Mouse (Mus musculus) spleen, adult 2 months (tissue): ENCODE measurements around the gene Aarsd1. TPM values are rescaled to one million over a fixed set of nuclear protein-coding genes. Genes with fewer than 3 reads are reported as not detected.
"Not testable (repeated sequence)": the region's sequence is repeated elsewhere in the genome, so short reads cannot be mapped to it uniquely, and the experiment has no call there.

Experiments used
- DNase-seq, 2 experiments: peaks; one replicate each; pipeline versions ENCODE4 v3.0.0 to v3.0.0-alpha.2; 2012 to 2021; ENCODE audit warnings: low spot score in 2 of 2, low read depth in 1 of 2
- H3K27ac ChIP-seq: fragments of 200-500 bp; 2 replicates; pipeline ENCODE4 v1.5.1; 2012; ENCODE audit warnings: low read length, inconsistent platforms; ENCODE audit not compliant: insufficient read depth
- H3K27me3 ChIP-seq: fragments of 200-500 bp; 2 replicates; pipeline ENCODE4 v1.6.1; 2012; ENCODE audit warnings: mild to moderate bottlenecking, moderate library complexity, low read length, inconsistent platforms; ENCODE audit not compliant: control insufficient read depth, insufficient read depth
- H3K36me3 ChIP-seq: fragments of 200-500 bp; 2 replicates; pipeline ENCODE4 v1.6.1; 2012; ENCODE audit warnings: mild to moderate bottlenecking, low read length, inconsistent platforms; ENCODE audit not compliant: control insufficient read depth, insufficient read depth
- H3K4me1 ChIP-seq: fragments of 200-500 bp; 2 replicates; pipeline ENCODE4 v1.6.1; 2011; ENCODE audit warnings: inconsistent platforms; ENCODE audit not compliant: control insufficient read depth, insufficient read depth, insufficient read length
- H3K4me3 ChIP-seq: fragments of 200-500 bp; 2 replicates; pipeline ENCODE4 v1.5.1; 2011; ENCODE audit warnings: mild to moderate bottlenecking, inconsistent platforms; ENCODE audit not compliant: insufficient read depth, insufficient read length; ENCODE audit errors: extremely low read depth
- CTCF ChIP-seq: fragments of 200-500 bp; IDR thresholded peaks from 2 replicates; pipeline ENCODE4 v1.5.1; 2011; ENCODE audit warnings: mild to moderate bottlenecking, inconsistent platforms; ENCODE audit not compliant: insufficient read depth, insufficient read length, insufficient replicate concordance; ENCODE audit errors: extremely low read depth
- POLR2A ChIP-seq: fragments of 200-500 bp; IDR thresholded peaks from 2 replicates; pipeline ENCODE4 v1.6.1; 2011; ENCODE audit warnings: low read depth, low read length, inconsistent platforms
- WGBS: fragments of 180-500 bp; shearing (Covaris S2); methylation state at CpG from one replicate; pipeline ENCODE4 v1.1.7; 2018; 5-methylcytosine and 5-hydroxymethylcytosine counted together
- polyA plus RNA-seq: library from polyadenylated mRNA; depleted of rRNA; stranded (reverse); fragments of >200 nt; gene quantifications from 2 replicates; pipeline ENCODE4 v1.2.3, GENCODE M21; 2012

Aarsd1 gene
- polyA plus RNA-seq, 1 experiment, result 17.3 TPM

DNA sequence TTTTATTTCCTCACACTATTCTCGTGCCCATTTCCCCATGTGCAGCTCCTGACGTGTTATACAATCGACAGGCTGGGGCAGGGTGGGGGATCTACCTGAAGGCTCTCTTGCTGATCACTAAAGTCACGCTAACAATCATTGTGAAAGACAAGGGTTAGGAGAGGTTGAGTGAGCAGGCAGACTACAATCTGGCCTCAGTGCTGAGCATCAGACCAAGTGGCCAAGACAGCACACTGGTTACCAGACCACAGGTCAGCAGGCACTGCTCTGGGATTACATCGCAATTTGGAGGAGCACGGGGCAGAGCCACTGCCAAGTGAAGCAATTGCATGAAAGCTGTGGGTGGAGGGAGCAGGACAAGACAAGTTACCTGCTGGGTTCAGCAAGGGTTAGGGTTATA lies 38.5 kb downstream of the Aarsd1 start:
- H3K27ac ChIP-seq, result no peak overlapping the region

GRCm38 (mm10) chr11:101378196-101378595 lies 39.2 kb downstream of the Aarsd1 start:
- WGBS, result 89% methylated on average over 8 of the region's 8 CpGs
- DNase-seq, H3K4me3 ChIP-seq, H3K27me3 ChIP-seq, H3K36me3 ChIP-seq, H3K27ac ChIP-seq, H3K4me1 ChIP-seq: not testable (repeated sequence)

More for the DNA sequence above, 38.5 kb downstream of the Aarsd1 start:
- TF ChIP-seq CTCF, result no peak
- TF ChIP-seq POLR2A, result no peak
- no peak overlapping the region for H3K4me3 ChIP-seq
- DNase-seq, result no peak
- H3K4me1 ChIP-seq, result no peaks in the 10 kb centered on the region
- H3K36me3 ChIP-seq, result no peaks in the 10 kb centered on the region
- WGBS, result 73% methylated on average over 6 of the region's 6 CpGs
- H3K27me3 ChIP-seq, result no peaks in the 10 kb centered on the region

GRCm38 (mm10) chr11:101374421-101374938 lies 42.9 kb downstream of the Aarsd1 start:
- no peak overlapping the region for H3K27ac ChIP-seq
- no peaks in the 10 kb centered on the region for H3K4me1 ChIP-seq
- TF ChIP-seq POLR2A, result no peak
- WGBS, result 26% methylated on average over 7 of the region's 7 CpGs
- no peaks in the 10 kb centered on the region for H3K27me3 ChIP-seq
- H3K36me3 ChIP-seq, result no peaks in the 10 kb centered on the region
- DNase-seq, result no peak
- H3K4me3 ChIP-seq, result no peak overlapping the region

GRCm38 (mm10) chr11:101370141-101370540 lies 47.3 kb downstream of the Aarsd1 start:
- Histone ChIP-seq H3K27ac (no peak overlapping the region), H3K4me1 (no peaks in the 10 kb centered on the region), H3K4me3 (no peak overlapping the region), H3K36me3 (no peaks in the 10 kb centered on the region), H3K27me3 (no peaks in the 10 kb centered on the region)
- no peak for DNase-seq
- TF ChIP-seq POLR2A (no peak), CTCF (no peak)
- 82% methylated on average over 5 of the region's 5 CpGs for WGBS

GRCm38 (mm10) chr11:101367326-101367935 lies 50.0 kb downstream of the Aarsd1 start, which contains the start of gene G6pc:
Gene G6pc (plus strand): TSS chr11:101367561.
- no peaks in the 10 kb centered on the region for H3K4me1 ChIP-seq
- no peaks in the 10 kb centered on the region for H3K27me3 ChIP-seq
- no peak for TF ChIP-seq CTCF
- TF ChIP-seq POLR2A, result no peak
- DNase-seq, result no peak
- H3K27ac ChIP-seq, result no peak within 1 kb of the TSS
- no peaks in the 10 kb centered on the region for H3K36me3 ChIP-seq
- WGBS, result 90% methylated on average over 8 of the region's 8 CpGs
- H3K4me3 ChIP-seq, result no peak within 1 kb of the TSS

DNA sequence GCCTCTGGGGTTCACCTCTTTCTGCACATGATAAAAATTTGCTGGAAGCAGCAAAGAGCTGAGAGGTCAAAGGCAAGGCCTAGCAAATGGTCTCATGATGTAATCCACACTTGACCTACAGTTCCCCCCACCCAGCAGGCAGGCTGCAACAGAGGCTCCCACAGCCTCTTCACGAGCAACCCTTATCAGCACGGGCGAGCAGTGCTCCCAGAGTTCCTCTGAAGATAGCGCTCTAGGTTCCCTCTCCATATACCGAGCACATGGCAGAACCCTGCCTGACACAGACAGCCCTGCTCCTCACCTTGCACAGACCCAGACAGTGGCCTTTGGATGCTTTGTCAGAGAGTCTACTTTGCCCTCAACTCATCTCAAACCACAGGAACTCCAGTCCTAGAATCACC lies 52.9 kb downstream of the Aarsd1 start:
- H3K27me3 ChIP-seq, result no peaks in the 10 kb centered on the region
- H3K27ac ChIP-seq, result no peak overlapping the region
- DNase-seq, result no peak
- WGBS, result 79% methylated on average over 5 of the region's 5 CpGs
- no peak overlapping the region for H3K4me3 ChIP-seq
- no peaks in the 10 kb centered on the region for H3K36me3 ChIP-seq
- TF ChIP-seq POLR2A (no peak), CTCF (no peak)
- no peaks in the 10 kb centered on the region for H3K4me1 ChIP-seq

DNA sequence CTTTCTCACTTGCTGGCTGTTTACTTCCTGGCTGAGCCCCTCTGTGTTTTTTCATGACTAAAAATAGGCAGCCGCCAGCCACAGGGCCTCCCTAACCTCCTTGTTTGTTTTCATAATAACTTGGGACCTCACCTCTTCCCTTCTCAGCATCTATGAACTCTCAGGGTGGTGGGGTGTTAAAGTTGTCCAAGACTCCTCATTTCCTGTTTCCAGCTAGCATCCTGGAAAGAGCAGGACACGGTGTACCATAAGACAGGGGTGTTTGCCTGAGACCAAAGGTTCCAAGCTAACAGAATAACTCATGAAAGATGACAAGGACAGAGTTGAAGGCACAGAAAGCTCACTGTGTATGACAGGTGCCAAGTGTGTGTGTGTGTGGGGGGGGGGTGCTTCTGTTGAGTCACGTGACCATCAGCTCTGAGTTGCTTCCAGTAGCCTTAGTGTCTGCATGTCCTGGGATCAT lies 56.7 kb downstream of the Aarsd1 start:
- H3K27ac ChIP-seq, result no peak overlapping the region
- WGBS, result 28% methylated on average over 3 of the region's 3 CpGs
- no peak for DNase-seq

More for the DNA sequence above, 56.7 kb downstream of the Aarsd1 start:
- Histone ChIP-seq H3K4me3 (no peak overlapping the region), H3K27me3 (no peaks in the 10 kb centered on the region), H3K4me1 (no peaks in the 10 kb centered on the region), H3K36me3 (no peaks in the 10 kb centered on the region)
- TF ChIP-seq POLR2A, result no peak
- no peak for TF ChIP-seq CTCF
